Mouse (Mus musculus) cerebellum, postnatal 10 days (tissue): ENCODE data around the gene Ccdc13.
A peak's percentile ranks its signal among the peaks of the same experiment; 100 is the strongest.

ENCODE experiments used
- DNase-seq, 2 experiments: peaks; one replicate each; pipeline ENCODE4 v3.0.0; 2021; ENCODE audit warnings: mixed read lengths in 2 of 2

The Ccdc13 gene

DNA sequence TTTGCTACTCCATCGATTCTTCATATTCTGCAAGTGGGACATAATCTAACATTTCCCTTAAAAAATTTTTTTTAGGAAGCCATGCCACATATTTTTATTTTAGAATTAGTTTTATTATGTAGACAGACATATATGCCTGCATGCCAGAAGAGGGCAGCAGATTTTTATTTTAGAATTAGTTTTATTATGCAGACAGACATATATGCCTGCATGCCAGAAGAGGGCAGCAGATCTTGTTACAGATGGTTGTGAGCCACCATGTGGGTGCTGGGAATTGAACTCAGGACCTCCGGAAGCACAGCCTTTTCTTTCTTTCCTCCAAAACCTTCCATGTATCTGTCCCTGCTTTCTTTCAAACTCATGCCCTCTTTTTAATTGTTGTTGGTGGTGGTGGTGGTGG lies 3.7 kb upstream of the Ccdc13 start:
- no peak for DNase-seq

- DNase-seq, result no peak
Observed at GRCm38 (mm10) chr9:121839622-121839965, 333 bp upstream of the Ccdc13 start.

DNA sequence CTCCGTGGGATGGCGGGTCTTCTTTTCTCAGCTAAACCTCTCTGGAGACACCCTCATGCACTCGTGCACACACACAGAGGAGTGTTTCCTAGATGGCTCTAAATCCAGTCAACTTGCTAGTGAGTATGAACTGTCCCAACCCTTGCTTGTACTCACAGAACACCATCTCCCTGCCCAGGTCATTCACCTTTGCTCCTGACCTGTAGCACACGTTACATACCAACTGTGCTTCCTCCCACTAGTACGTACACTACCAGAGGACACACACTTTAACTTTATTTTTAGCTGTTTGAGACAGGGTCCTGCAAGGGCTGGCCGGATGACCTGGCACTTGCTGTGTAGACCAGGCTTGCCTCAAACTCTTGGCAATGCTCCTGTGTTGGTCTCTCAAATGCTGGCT lies 1.3 kb downstream of the Ccdc13 start:
- no peak for DNase-seq

DNA sequence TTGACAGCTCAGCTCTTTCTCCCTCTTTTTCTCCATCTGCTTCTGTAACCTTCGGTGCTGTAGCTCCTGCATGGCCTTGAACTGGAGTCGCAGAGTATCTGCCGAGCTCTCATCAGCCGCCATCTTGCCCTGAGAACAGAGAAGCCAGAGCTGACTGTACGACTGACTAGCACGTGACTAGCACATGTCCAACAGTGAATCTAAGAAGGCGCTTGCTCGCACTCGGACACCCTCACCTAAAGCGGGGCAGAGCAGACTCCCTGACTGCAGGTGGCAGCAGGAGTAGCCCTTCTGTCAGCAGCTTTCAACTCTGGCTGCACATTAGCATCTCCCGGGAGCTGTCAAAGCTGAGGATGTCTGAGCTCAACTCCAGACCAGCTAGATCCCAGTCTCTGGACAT lies 5.4 kb downstream of the Ccdc13 start:
- no peak for DNase-seq

DNA sequence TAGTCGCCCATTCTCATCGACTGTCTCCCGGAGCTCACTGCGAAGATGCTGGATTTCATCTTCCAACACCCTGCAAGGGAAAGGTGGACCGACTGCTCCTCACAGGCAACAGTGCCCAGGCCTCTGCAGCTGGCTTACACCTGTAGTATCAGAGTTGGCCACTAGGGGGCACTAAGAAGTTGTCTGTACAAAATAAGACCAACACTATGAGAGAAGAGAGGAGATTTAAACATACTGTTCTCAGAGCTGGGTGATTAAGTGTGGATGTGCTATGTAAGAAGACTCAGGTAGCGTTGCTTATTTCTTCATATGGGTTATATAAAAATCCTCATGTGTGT lies 8.3 kb downstream of the Ccdc13 start:
- DNase-seq, result peak; percentile 91 to 95

DNA sequence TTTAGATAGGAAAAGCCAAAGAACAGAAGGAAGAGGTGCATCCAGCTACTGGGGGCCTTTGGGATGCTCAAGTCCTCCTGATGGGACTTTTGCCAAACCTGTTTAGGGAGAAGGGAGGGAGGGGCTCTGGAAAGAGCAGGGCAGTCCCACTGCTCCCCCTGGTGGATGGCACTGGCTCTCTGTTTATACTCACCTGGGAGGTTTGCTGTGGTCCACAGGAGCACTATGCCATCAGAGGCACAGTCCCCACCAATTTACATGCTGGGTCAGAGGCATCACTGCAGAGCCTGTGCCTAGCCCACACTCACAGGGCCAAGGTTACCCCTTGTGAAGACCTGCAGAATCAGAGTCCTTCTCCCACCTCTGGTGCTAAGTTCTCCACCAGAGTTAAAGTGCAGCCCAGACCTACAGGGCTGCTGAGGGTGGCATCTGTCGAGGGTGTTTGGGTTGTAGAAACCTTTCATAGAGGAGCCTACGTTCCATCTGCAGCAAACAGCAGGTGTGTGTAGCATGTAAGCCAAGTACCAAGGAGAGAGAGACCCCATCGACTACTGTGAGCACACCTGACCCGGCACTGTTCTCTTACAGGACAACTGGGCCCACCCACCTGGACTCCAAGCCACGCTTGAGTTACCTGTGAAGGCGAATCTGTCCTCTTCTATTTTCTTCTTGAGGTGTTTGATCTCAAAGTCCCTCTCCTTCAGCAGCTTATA lies 8.9 kb downstream of the Ccdc13 start:
- peak; percentile 79 to 82 for DNase-seq

GRCm38 (mm10) chr9:121829270-121829992 lies 9.8 kb downstream of the Ccdc13 start:
- DNase-seq, result no peak

DNA sequence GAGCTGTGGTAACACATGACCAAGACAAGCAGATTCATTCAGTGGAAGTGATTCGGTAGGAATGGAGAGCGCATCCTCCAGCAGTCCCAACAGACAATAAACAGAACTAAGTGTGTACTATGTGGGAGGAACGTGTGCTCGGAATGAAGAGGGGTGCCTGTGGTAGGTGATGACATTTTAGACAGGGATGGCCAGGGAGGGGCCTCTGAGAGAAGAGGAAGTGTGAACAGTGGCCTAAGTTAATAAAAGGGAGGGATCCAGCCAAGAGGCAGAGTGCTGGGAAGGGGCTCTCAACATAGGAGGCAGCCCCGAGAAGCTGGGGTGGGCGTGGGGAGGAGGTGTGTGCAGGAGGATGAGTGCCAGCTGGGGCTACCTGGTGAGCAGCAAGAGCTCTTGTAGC lies 10.9 kb downstream of the Ccdc13 start:
- DNase-seq, result no peak

GRCm38 (mm10) chr9:121826356-121826755 lies 12.9 kb downstream of the Ccdc13 start:
- DNase-seq, result no peak

DNA sequence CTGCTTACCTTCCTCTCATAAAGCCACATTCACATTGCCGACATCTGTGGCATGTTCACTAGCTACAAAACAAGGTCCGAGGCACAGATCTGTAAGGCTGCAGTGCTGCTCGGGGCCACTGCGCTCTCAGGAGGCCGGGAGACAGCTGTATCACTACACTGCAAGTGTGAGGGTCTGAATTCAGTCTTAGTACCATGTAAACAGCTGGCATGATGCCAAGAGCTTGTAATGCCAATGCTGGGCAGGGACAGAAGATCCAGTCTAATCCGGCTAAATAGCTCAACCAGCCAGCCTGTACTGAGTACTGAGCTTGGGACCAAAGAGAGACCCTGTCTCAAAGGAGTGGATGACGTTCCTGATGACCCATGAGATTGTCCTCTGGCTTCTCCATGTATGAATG lies 15.3 kb downstream of the Ccdc13 start:
- peak; percentile 75 to 78 for DNase-seq

GRCm38 (mm10) chr9:121823051-121823450 lies 16.2 kb downstream of the Ccdc13 start:
- peak; percentile 51 to 61 for DNase-seq

DNA sequence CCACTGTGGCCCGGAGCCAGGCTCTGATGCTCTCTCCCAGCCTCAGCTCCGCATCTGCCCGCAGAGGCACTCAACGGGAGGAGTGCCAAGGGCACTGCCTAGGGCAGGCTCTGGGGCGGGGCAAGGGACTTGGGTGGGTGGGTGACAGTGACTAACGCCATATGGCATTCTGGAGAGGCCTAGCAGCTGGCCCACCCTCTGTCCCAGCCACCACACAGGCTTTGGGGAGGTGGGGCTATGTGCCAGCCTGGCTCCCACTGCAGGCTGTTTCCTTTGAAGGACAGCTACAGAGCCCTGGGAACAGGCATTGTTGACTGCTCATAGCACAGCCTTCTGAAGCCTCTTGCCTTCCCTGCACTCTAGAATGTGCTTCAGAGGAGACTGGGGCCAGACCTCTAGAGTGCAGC lies 16.7 kb downstream of the Ccdc13 start:
- peak; percentile 79 to 88 for DNase-seq

DNA sequence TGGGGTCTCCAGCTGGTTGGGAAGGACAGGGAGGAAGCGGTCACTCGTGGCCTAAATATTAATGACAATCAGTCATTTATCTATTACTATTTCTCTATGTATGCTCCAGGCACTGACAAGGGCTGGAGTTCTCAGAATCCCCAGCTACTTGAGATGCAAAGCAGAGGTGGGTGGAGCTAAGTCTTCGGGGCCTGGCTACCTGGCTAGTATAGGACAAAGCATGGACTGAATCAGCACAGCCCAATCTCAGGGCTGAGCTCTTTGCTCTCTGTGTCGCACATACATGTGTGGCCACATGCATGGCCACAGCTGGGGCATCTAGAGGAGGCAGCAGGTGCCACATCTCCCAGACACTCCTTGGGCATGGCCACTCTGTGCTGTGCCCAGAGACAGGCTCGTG lies 18.5 kb downstream of the Ccdc13 start:
- DNase-seq, result no peak

DNA sequence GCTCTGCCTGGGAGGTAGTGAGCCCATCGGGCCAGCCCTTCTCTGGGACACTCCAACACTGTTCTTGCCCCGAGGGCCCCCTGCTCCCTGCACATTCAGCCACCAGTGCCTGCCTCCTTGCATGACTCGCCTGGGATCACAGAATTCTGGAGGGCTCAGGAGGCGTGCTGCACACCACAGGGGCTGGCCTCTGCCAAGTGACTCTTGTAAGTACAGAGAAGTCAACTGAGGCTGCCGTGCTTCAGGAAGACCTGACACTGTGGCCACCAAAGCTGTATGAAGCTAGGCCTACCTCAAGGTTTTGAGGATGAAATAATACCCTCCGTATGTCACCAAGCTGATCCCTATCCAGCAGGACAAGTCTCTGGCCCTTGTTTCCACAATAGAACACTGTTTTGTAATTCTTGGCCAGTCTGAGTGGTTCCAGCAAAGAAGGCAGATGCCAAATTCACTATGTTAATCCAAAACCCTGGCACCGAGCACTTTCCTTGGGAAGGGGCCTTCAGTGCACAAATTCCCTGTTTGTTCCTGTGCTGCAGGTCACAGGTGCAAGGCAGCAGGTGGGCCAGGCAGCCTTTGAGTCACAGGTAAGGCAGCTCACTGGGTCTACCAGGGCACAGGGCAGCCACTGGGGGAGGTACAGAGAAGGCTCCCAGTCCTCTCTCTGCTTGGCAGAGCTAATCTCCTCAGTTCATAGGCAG lies 19.3 kb downstream of the Ccdc13 start:
- peak; percentile 81 to 84 for DNase-seq

GRCm38 (mm10) chr9:121819073-121819770 lies 20.0 kb downstream of the Ccdc13 start:
- DNase-seq, result peak; percentile 36 to 44

- no peak for DNase-seq
Observed at GRCm38 (mm10) chr9:121815183-121815582, 24.1 kb downstream of the Ccdc13 start.

- DNase-seq, result peak; percentile 72 to 80
Observed at GRCm38 (mm10) chr9:121810081-121810821, 29.0 kb downstream of the Ccdc13 start.

DNA sequence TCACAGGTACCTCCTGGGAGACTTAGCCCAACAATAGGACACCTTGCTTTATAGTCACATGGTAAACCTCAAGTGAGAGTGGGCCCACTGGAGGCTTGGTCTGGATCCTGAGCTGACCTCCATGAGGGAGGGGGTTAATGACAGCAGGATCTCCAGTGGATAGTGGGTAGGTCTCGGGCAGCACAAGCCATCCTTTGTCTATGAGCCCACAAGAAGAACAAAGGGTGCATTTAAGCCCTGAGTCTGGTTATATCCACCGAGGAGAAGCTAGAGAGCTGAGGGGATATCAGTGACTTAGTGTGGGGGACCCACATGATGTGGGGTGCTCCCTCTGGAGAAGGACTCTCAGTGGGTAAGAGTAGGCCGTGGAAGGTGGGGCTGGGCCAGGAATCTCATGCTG lies 30.8 kb downstream of the Ccdc13 start:
- no peak for DNase-seq

- peak; percentile 63 to 72 for DNase-seq
Observed at GRCm38 (mm10) chr9:121807947-121808346, 31.3 kb downstream of the Ccdc13 start.

DNA sequence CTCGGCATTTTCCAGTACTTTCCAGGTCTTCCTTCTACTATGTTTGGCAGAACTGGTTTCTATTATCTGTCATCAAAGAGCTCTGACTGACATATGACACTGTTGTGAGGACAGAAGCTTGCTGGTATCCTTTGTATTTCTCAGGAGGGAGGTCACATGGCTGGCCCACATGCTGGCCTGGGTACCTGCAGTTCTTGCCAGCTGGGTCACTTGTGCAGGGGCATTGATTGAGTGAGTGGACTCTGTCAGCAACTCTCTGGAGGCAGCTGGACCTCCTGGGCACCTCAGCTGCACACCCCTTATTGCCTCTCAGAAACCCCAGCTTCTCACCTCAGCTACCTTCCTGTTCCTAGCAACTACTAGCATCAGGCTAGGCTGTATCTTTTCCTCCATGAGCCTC lies 31.7 kb downstream of the Ccdc13 start:
- DNase-seq, result no peak

GRCm38 (mm10) chr9:121802747-121803146 lies 36.5 kb downstream of the Ccdc13 start:
- no peak for DNase-seq

DNA sequence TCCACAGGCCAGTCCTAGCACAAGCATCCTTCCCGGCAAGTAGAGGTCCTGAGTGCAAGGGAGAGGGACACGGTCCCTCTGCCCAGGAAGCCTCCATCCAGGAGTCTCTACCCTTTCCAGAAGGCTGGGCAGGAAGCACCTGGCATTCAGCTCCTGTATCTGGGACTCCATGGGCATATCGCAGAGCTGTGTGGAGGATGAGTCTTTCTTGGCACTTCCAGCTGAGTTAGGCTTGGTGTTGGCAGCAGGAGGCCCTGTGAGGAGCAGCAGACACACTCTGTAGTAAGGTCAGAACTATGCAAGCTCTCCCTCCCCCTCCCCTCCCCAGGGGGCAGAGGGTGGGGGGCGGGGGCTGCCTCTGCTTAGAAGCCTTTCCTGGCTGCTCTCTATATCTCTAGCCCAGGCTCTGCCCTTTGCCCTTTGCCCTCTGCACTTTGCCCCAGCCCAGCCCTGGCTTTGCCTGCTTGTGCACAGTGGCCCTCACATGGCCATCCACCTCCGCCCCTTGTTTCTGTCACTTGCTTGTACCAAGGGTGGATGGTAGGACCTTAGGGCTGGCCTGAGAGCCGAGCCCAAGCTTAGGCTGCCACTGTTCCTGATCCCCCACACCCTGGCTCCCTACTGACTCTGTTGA lies 40.3 kb downstream of the Ccdc13 start:
- DNase-seq, result no peak
